8 mouse cellular contexts compared by ENCODE assay signal in genomic region chr1:45313696-45314295, GRCm38 (mm10). TPM values are rescaled to one million over a fixed set of nuclear protein-coding genes. Genes with fewer than 3 reads are reported as not detected.
A peak's percentile ranks its signal among the peaks of the same experiment; 100 is the strongest.
DNase-seq lines count a peak whose midpoint lies in the region; ATAC-seq lines count a peak whose summit lies in the region.

No protein-coding gene starts in this region.

- no peak overlapping the region; the same call in 1 of the 2 replicates for H3K9ac ChIP-seq in neural tube, embryonic 11.5 days (ENCODE audit: low read length)
- H3K9ac ChIP-seq in heart, embryonic 14.5 days (ENCODE audit: low read length), result peak overlapping the region; percentile 64
- H3K9ac ChIP-seq in limb, embryonic 15.5 days, result no peak overlapping the region

- no peaks in the 10 kb centered on the region for H3K27me3 ChIP-seq in neural tube, embryonic 11.5 days (ENCODE audit: control insufficient read depth, insufficient read depth, low read length)
- H3K27me3 ChIP-seq in heart, embryonic 14.5 days (ENCODE audit: control insufficient read depth, insufficient read depth, low read length), result no peaks in the 10 kb centered on the region
- no peaks in the 10 kb centered on the region for H3K27me3 ChIP-seq in limb, embryonic 15.5 days

- no peak for ATAC-seq in CD4-positive, CD25-positive, alpha-beta regulatory T cell, adult 4 months
- no peak for ATAC-seq in neural tube, embryonic 11.5 days (ENCODE audit: insufficient read depth, low FRiP score, low TSS enrichment)
- ATAC-seq in heart, embryonic 14.5 days (ENCODE audit: insufficient number of reproducible peaks, insufficient read depth, low FRiP score, low read depth), result no peak
- ATAC-seq in limb, embryonic 15.5 days (ENCODE audit: insufficient number of reproducible peaks, low FRiP score, low TSS enrichment, low read depth), result no peak

- WGBS in neural tube, embryonic 11.5 days, result 12% methylated on average over 11 of the region's 11 CpGs
- 3% methylated on average over 4 of the region's 11 CpGs for WGBS in heart, embryonic 14.5 days
- 11% methylated on average over 11 of the region's 11 CpGs for WGBS in limb, embryonic 15.5 days

- H3K9me3 ChIP-seq in neural tube, embryonic 11.5 days (ENCODE audit: control insufficient read depth, low read length), result no peaks in the 10 kb centered on the region
- H3K9me3 ChIP-seq in heart, embryonic 14.5 days (ENCODE audit: control insufficient read depth, low read length), result no peaks in the 10 kb centered on the region
- H3K9me3 ChIP-seq in limb, embryonic 15.5 days, result no peaks in the 10 kb centered on the region

- no peak overlapping the region for H3K27ac ChIP-seq in neural tube, embryonic 11.5 days (ENCODE audit: low read depth, low read length)
- H3K27ac ChIP-seq in heart, embryonic 14.5 days (replicated peaks in 1 of 2; ENCODE audit: control insufficient read depth in 1 of 2, insufficient read depth in 1 of 2, low read depth in 2 of 2, low read length in 2 of 2), result peak overlapping the region in 1 of 2 experiments; percentile 62; a peak in 2 of 4 replicates
- H3K27ac ChIP-seq in limb, embryonic 15.5 days, result peak overlapping the region; percentile 88

- peak overlapping the region; percentile 22; the same call in 1 of the 2 replicates for H3K4me2 ChIP-seq in neural tube, embryonic 11.5 days (ENCODE audit: low read depth)
- peak overlapping the region; percentile 63 for H3K4me2 ChIP-seq in heart, embryonic 14.5 days (ENCODE audit: low read length)
- H3K4me2 ChIP-seq in limb, embryonic 15.5 days, result peak overlapping the region; percentile 43

- DNase-seq in CD4-positive, CD25-positive, alpha-beta regulatory T cell, adult 2 months (ENCODE audit: low read depth, low spot score), result peak; percentile 1
- DNase-seq in neural tube, embryonic 11.5 days (ENCODE audit: low spot score), result peak; percentile 18
- no peak for DNase-seq in neural tube, embryonic 10.5 days (ENCODE audit: extremely low spot score, low spot score)
- peak; percentile 71 for DNase-seq in retina, postnatal 1 day
- DNase-seq in right cerebral cortex, postnatal 4 days, result no peak

- H3K4me1 ChIP-seq in neural tube, embryonic 11.5 days (ENCODE audit: control insufficient read depth, insufficient read depth, low read length), result no peaks in the 10 kb centered on the region
- H3K4me1 ChIP-seq in heart, embryonic 14.5 days (ENCODE audit: control insufficient read depth in 2 of 2, insufficient read depth in 2 of 2, low read length in 2 of 2), result no peaks in the 10 kb centered on the region
- H3K4me1 ChIP-seq in limb, embryonic 15.5 days, result 0 out of 2 replicates have a peak, but pooled peaks cover 5% of the 10 kb centered on the region

- no peaks in the 10 kb centered on the region for H3K36me3 ChIP-seq in neural tube, embryonic 11.5 days (ENCODE audit: control insufficient read depth, insufficient read depth, low read length)
- peaks cover 3% of the 10 kb centered on the region; the same call in 1 of the 2 replicates for H3K36me3 ChIP-seq in heart, embryonic 14.5 days (ENCODE audit: control insufficient read depth, insufficient read depth, low read length)
- H3K36me3 ChIP-seq in limb, embryonic 15.5 days, result no peaks in the 10 kb centered on the region

- H3K4me3 ChIP-seq in neural tube, embryonic 11.5 days (ENCODE audit: low read depth, low read length), result peak overlapping the region; percentile 21; the same call in 1 of the 2 replicates
- peak overlapping the region; percentile 30 to 41; a peak in 3 of 4 replicates for H3K4me3 ChIP-seq in heart, embryonic 14.5 days (ENCODE audit: control insufficient read depth in 1 of 2, insufficient read depth in 1 of 2, low read depth in 1 of 2, low read length in 2 of 2)
- H3K4me3 ChIP-seq in limb, embryonic 15.5 days, result peak overlapping the region; percentile 50

RNA-seq across cellular contexts. Expression of gene Col3a1, which starts 2.5 kb away (rescaled TPM):
- not detected for polyA plus RNA-seq in CD4-positive, CD25-positive, alpha-beta regulatory T cell, adult 4 months (2017; shearing (Covaris generic))
- polyA plus RNA-seq in neural tube, embryonic 11.5 days (2014; fragmentation: Nextera tagmentation; extraction: Ambion mirVana), result 340 and 386 TPM in 2 replicates
- polyA plus RNA-seq in heart, embryonic 14.5 days (2014; fragmentation: Nextera tagmentation; extraction: Ambion mirVana), result 784 and 972 TPM in 2 replicates
- polyA plus RNA-seq in limb, embryonic 15.5 days (2015; fragmentation: Nextera tagmentation; extraction: Ambion mirVana), result 3,320 and 3,762 TPM in 2 replicates

Comparison
In these comparisons a context has a peak if more than half of its experiments do, and no peak if none do; other contexts are left out.
1. DNase-seq: peak in CD4-positive, CD25-positive, alpha-beta regulatory T cell, adult 2 months (single experiment), neural tube, embryonic 11.5 days (single experiment) and retina, postnatal 1 day (single experiment); none in neural tube, embryonic 10.5 days (single experiment) and right cerebral cortex, postnatal 4 days (single experiment).
2. RNA of gene Col3a1, which starts 2.5 kb away (polyA plus RNA-seq): 3,320 to 3,762 TPM in limb, embryonic 15.5 days, 784 to 972 TPM in heart, embryonic 14.5 days and 340 to 386 TPM in neural tube, embryonic 11.5 days; not detected in CD4-positive, CD25-positive, alpha-beta regulatory T cell, adult 4 months; every median in the first group is over 100 times any median in the second.
3. Peak in every context shown above with its lines, with median percentiles within 50 percentile points of each other: H3K4me2 ChIP-seq and H3K4me3 ChIP-seq.